Mouse (Mus musculus) bone marrow macrophage, adult 2 months (primary cell): Measurements from ENCODE around the gene Cstb. TPM values are rescaled to one million over a fixed set of nuclear protein-coding genes. Genes with fewer than 3 reads are reported as not detected.

Experiments
- H3K27ac ChIP-seq: 2 replicates; pipeline ENCODE4 v1.5.1; 2012; ENCODE audit warnings: low read depth, low read length; ENCODE audit not compliant: insufficient read depth
- H3K4me1 ChIP-seq: 2 replicates; pipeline ENCODE4 v1.6.1; 2012; ENCODE audit warnings: low read length; ENCODE audit not compliant: control insufficient read depth, insufficient read depth
- H3K4me3 ChIP-seq: 2 replicates; pipeline ENCODE4 v1.5.1; 2012; ENCODE audit warnings: mild to moderate bottlenecking, low read length, moderate library complexity; ENCODE audit not compliant: insufficient read depth
- CTCF ChIP-seq: IDR thresholded peaks from 2 replicates; pipeline ENCODE4 v1.5.1; 2012; ENCODE audit warnings: low read depth, mild to moderate bottlenecking, low read length, moderate library complexity
- POLR2A ChIP-seq: IDR thresholded peaks from 2 replicates; pipeline ENCODE4 v1.6.1; 2012; ENCODE audit warnings: mild to moderate bottlenecking, low read depth, low read length, borderline replicate concordance
- polyA plus RNA-seq: library from polyadenylated mRNA; stranded (reverse); fragments of >200 nt; gene quantifications from 2 replicates; pipeline ENCODE4 v1.2.4, GENCODE M21; 2012; ENCODE audit not compliant: missing spikeins, insufficient read depth, insufficient read length

The Cstb gene
- polyA plus RNA-seq, 1 experiment, result 743 TPM

DNA sequence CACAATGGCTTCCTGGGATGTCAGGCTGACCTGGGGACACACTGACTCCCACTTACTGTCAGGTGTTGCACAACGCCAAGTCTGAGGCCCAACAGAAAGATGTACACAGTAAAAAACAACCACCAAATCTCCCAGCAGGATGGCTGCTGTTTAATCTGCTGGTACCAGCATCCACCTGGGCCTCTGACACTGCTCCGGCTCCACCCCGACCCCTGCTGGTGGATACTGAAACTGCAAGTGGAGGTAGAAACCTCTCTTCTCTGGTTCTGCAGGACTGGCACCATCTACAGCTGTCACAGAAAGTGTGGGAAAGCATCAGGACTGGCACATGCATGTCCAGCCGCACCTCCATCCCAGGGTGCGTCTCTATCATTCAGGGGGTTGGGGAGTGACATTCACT, 12.6 kb downstream of the Cstb start:
- TF ChIP-seq CTCF (peak; percentile 83), POLR2A (no peak)
- Histone ChIP-seq H3K4me3 (no peak overlapping the region), H3K27ac (no peak overlapping the region), H3K4me1 (no peaks in the 10 kb centered on the region)

DNA sequence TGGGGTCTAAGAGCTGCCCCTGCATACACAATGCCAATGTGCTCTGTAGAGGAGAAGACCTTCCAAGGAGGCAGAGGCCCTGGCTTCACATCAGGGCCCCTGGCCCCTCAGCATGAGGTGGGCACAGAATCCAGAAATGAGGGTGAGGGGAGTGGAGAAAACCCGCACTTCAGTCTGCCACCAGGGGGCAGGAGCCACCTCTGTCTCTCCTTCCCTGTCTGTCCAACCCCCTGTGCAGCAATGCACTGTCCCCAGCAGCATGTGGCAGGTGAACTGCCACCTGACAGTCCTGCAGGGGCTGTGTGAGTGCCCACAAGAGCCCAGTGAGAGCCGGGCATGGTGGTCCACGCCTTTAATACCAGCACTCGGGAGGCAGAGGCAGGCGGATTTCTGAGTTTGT, 14.1 kb downstream of the Cstb start:
- no peak overlapping the region for H3K4me3 ChIP-seq
- H3K27ac ChIP-seq, result no peak overlapping the region
- no peaks in the 10 kb centered on the region for H3K4me1 ChIP-seq
- TF ChIP-seq CTCF (no peak; the same call in 1 of the 2 replicates), POLR2A (no peak)

GRCm38 (mm10) chr10:78439990-78440389, 14.5 kb downstream of the Cstb start:
- H3K4me1 ChIP-seq, result no peaks in the 10 kb centered on the region
- no peak overlapping the region for H3K27ac ChIP-seq
- no peak for TF ChIP-seq CTCF
- no peak for TF ChIP-seq POLR2A
- H3K4me3 ChIP-seq, result no peak overlapping the region

DNA sequence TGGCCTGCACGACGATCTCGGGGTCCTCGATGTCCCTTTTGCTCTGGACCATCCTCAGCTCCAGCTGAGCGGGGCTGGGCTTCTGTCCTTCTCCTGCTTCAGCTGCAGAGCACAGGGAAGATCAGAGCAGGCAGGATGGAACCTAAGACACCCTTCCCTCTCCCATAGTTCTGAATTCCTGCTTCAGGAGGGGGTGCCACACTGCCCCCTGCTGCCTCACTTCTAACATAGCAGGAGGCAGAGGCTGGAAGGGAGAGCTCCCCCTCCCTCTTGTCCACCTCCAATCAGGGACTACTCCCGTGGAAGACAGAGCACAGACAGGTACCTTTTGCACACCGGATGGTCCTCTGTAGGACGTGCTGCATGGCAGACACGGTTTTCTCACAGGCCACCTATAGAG, 15.3 kb downstream of the Cstb start:
- TF ChIP-seq POLR2A (no peak), CTCF (peak; percentile 23; the same call in 1 of the 2 replicates)
- no peak overlapping the region for H3K27ac ChIP-seq
- H3K4me1 ChIP-seq, result no peaks in the 10 kb centered on the region

DNA sequence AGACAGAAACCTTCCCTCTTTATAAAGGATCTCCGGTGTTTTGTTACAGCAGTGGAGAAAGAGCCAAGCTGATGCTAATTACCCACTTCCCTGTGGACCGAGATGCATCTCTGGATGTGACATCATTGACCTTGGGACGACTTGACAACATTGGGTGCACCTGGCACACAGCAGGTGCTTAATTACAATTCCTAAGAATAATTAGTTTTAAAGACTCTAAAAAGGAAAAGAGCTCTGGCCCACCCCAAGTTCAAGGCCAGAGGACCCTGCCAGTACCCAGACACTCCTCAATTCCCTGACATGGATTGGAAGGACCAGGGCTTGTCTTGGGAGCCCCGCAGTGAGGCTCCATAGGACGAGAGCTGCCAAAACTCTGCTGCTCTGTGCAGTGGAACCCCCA, 16.1 kb downstream of the Cstb start:
- Histone ChIP-seq H3K4me3 (no peak overlapping the region), H3K27ac (no peak overlapping the region)

More for the DNA sequence above, 15.3 kb downstream of the Cstb start:
- H3K4me3 ChIP-seq, result no peak overlapping the region

DNA sequence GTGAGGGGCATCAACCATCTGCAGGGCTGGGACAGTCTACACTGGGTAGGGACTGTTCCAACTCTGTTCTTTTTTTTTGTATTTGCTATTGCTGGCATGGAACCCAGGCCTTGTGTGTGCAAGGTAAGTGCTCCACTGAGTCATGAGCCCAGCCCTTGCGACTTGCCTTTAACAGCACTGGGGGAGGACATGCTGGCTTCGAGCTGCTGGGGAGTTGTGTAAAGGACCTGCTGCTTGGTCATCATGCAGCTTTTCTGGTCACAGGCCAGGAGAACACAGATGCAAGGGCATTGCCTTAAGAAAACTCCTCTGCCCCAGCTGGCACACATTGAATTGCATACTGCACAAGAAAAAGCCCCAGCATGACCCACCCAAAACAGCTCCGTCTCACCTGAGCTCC, 16.8 kb downstream of the Cstb start:
- H3K27ac ChIP-seq, result no peak overlapping the region
- TF ChIP-seq POLR2A (no peak), CTCF (no peak)

More for the DNA sequence above, 16.1 kb downstream of the Cstb start:
- TF ChIP-seq POLR2A (no peak), CTCF (no peak)
- H3K4me1 ChIP-seq, result no peaks in the 10 kb centered on the region

GRCm38 (mm10) chr10:78446195-78446594, 20.7 kb downstream of the Cstb start:
- TF ChIP-seq POLR2A, result no peak
- no peak for TF ChIP-seq CTCF
- Histone ChIP-seq H3K27ac (no peak overlapping the region), H3K4me3 (no peak overlapping the region), H3K4me1 (no peaks in the 10 kb centered on the region)

More for the DNA sequence above, 16.8 kb downstream of the Cstb start:
- no peak overlapping the region for H3K4me3 ChIP-seq
- H3K4me1 ChIP-seq, result no peaks in the 10 kb centered on the region

GRCm38 (mm10) chr10:78447396-78447795, 21.9 kb downstream of the Cstb start:
- H3K4me3 ChIP-seq, result no peak overlapping the region
- no peak overlapping the region for H3K27ac ChIP-seq
- TF ChIP-seq POLR2A (no peak), CTCF (no peak)
- H3K4me1 ChIP-seq, result no peaks in the 10 kb centered on the region

DNA sequence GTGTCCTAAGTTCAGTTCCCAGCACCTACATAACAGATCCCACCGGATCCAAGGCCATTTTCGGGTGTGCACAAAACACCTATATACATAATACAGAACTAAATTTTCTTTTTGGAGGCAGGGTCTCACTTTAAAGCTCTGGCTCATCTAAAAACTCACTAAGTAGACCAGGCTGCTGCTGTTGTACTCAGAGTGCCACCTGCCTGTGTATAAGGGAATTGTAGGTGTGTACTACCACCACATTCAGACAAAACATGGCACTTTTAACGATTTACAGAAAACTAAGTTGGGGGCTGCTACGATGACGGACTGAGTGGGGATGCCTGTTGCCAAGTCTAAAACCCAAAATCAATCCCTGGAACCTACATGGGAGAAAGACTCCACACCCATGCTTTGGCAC, 25.3 kb downstream of the Cstb start:
- Histone ChIP-seq H3K4me3 (no peak overlapping the region), H3K4me1 (peaks cover 14% of the 10 kb centered on the region), H3K27ac (no peak overlapping the region)
- TF ChIP-seq CTCF (no peak), POLR2A (no peak)

DNA sequence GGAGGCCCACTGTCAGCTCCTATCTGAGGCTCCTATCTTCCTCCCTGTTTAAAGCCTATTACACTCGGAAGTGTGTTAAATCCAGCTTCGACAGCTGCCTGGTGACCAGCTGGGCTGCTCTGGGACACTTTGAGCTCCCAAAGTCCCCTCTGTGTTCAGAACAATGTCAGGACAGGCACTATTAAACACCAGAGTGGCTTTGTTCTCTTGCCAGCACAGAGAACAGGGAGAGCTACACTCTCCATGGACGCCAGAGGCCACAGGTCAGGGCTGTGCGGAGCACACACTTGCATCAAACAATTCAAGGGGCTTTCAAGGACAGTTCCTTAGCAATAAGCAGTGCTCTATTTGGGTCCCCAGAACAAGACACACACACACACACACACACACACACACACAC, 27.2 kb downstream of the Cstb start:
- Histone ChIP-seq H3K4me1 (peaks cover 30% of the 10 kb centered on the region), H3K4me3 (no peak overlapping the region), H3K27ac (no peak overlapping the region)
- TF ChIP-seq CTCF (no peak), POLR2A (no peak)

GRCm38 (mm10) chr10:78456696-78457095, 31.2 kb downstream of the Cstb start:
- Histone ChIP-seq H3K4me3 (no peak overlapping the region), H3K27ac (peak overlapping the region; percentile 61), H3K4me1 (peaks cover 52% of the 10 kb centered on the region)
- TF ChIP-seq CTCF (no peak), POLR2A (no peak)
